Mouse (Mus musculus) heart, postnatal 0 days (tissue): ENCODE data around the gene Zfp148.

ENCODE experiments used
- CTCF ChIP-seq: IDR thresholded peaks from 2 replicates; pipeline ENCODE4 v1.5.1; 2016; ENCODE audit warnings: antibody characterized with exemption, control low read depth, low read depth
- EP300 ChIP-seq: IDR thresholded peaks from 2 replicates; pipeline ENCODE4 v1.6.1; 2016; ENCODE audit warnings: antibody characterized with exemption, low read depth

DNA sequence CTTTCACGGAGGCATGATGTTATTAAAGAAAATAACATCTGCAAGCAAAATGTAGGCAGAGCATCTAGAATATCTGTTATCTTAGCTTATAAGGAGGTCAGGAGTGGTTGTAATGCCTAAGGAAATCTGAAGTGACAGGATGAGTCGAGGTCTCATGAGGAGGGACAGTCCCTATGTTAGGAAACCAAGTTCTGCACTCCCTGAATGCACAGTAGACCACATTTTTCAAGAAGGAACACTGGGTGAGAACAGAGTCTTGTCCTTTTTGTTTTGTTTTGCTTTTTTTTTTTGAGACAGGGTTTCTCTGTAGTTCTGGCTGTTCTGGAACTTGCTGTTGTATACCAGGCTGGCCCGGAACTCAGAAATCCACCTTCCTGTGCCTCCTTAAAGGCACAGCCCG, 1.7 kb downstream of the Zfp148 start:
- TF ChIP-seq CTCF, result no peak
- TF ChIP-seq EP300, result no peak
